Mouse (Mus musculus): ENCODE measurements around the gene D130043K22Rik. TPM values are rescaled to one million over a fixed set of nuclear protein-coding genes. Genes with fewer than 3 reads are reported as not detected.

D130043K22Rik gene
- polyA plus RNA-seq, 1 experiment: 5.6 TPM

DNA sequence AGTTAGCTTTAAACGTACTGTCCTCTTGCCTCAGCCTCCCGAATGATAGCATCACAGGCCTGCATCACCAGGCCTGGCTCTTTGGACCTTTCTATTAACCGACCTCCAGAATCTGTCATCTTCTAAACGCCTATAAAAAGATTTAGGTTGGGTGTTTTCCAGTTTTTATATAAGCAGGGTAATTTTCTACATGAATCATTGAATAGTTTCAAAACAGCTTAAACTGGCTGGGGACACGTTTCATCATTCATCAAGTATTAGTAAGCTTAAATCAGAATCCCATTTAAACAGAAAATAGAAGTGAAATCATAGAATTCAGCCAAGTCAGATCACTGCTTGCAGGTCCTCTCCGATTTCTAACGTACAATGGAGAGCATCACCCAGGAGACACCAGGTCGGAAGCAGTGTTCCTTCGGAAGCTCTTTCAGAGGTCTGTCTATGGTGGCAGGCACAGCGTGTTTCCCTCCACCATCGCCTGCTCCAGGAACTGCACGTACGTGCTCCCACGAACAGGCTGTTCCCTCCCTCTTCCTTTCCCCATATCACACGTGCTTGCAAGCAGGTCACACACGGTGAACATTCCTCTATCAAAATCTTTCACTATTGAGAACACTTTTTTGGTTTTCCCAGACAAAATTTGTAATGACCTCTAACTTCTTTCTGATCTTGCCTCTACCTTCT is 22.1 kb upstream of the D130043K22Rik start:
- DNase-seq: no peak
- WGBS: 85% methylated on average over 16 of the region's 16 CpGs
- Histone ChIP-seq H3K4me1 (ENCODE audit: control insufficient read depth, insufficient read depth, low read length) (peaks cover 7% of the 10 kb centered on the region), H3K4me3 (replicated peaks; ENCODE audit: insufficient read depth, low read depth, low read length) (no peak overlapping the region), H3K27me3 (ENCODE audit: control insufficient read depth, insufficient read depth, low read length) (no peaks in the 10 kb centered on the region), H3K27ac (ENCODE audit: insufficient read depth, low read length) (no peak overlapping the region)
- TF ChIP-seq CTCF (IDR thresholded peaks at IDR 0.05; ENCODE audit: borderline replicate concordance, insufficient read depth, low read depth, low read length) (no peak), POLR2A (IDR thresholded peaks at IDR 0.05; ENCODE audit: borderline replicate concordance, insufficient read depth, low read length) (no peak)

DNA sequence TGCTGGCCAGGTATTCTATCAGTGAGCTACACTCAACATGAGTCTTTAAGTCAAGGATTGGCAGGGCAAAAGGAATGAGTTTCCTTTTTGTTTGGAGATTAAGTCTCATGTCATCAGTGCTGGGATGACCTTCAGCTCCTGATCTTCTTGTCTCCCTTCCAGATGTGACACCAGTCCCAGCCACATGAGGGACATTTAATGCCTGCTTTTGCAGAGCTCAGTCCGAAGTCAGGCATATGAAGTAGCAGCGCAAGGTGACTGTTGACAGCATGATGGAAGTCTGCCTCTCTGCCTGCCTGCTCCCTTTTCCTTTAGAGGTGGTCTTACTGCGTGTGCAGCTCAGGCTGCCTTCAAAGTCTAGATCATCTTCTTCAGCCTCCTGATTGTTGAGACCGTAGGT is 20.3 kb upstream of the D130043K22Rik start:
- H3K27ac ChIP-seq (ENCODE audit: insufficient read depth, low read length): no peak overlapping the region
- no peak for DNase-seq

DNA sequence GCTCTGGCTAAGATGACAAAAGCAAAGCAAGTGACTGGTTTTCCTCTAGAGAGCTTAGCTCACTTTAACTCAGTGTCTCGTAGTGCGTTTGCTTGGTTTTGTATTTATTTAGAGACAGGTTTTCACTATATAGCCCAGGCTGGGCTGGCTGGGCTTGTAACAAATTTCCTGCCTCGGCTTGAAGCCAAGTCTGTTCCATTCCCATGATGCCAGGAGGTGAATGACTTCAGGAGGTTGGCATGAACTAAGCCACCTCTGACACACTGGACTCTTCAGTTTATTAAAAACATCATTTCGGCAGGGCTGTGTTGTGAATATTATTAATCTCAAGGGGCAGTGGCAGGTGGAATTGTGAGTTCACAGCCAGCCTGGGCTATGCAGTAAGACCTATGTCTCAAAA is 19.3 kb upstream of the D130043K22Rik start:
- H3K4me1 ChIP-seq (ENCODE audit: control insufficient read depth, insufficient read depth, low read length): peaks cover 7% of the 10 kb centered on the region
- H3K27ac ChIP-seq (ENCODE audit: insufficient read depth, low read length): no peak overlapping the region
- TF ChIP-seq CTCF (IDR thresholded peaks at IDR 0.05; ENCODE audit: borderline replicate concordance, insufficient read depth, low read depth, low read length): no peak
- H3K4me3 ChIP-seq (replicated peaks; ENCODE audit: insufficient read depth, low read depth, low read length): no peak overlapping the region
- 10% methylated on average over 4 of the region's 4 CpGs for WGBS
- H3K27me3 ChIP-seq (ENCODE audit: control insufficient read depth, insufficient read depth, low read length): no peaks in the 10 kb centered on the region
- DNase-seq: peak; percentile 46 to 58

More for the DNA sequence above, 20.3 kb upstream of the D130043K22Rik start:
- no peak for TF ChIP-seq POLR2A (IDR thresholded peaks at IDR 0.05; ENCODE audit: borderline replicate concordance, insufficient read depth, low read length)
- TF ChIP-seq CTCF (IDR thresholded peaks at IDR 0.05; ENCODE audit: borderline replicate concordance, insufficient read depth, low read depth, low read length): no peak
- H3K4me1 ChIP-seq (ENCODE audit: control insufficient read depth, insufficient read depth, low read length): peaks cover 7% of the 10 kb centered on the region
- H3K4me3 ChIP-seq (replicated peaks; ENCODE audit: insufficient read depth, low read depth, low read length): no peak overlapping the region
- H3K27me3 ChIP-seq (ENCODE audit: control insufficient read depth, insufficient read depth, low read length): no peaks in the 10 kb centered on the region
- WGBS: 97% methylated on average over 4 of the region's 4 CpGs

DNA sequence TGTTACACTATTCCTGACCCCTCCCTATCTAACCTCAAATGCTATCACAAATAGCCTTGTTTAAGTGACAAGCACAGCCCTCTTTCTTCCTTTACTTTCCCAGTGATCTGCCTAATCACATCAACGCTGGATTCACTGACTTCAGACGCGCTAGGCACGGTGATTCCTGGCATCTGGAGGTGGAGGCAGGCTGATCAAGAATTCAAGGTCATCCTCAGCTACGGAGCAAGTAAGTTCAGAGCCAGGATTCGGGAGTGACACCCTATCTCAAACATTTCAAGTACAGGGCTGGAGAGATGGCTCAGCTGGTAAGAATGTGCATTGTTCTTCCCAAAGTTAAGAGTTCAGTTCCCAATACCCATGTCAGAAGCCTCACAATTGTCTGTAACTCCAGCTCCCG is 18.8 kb upstream of the D130043K22Rik start:
- no peaks in the 10 kb centered on the region for H3K27me3 ChIP-seq (ENCODE audit: control insufficient read depth, insufficient read depth, low read length)
- no peak for TF ChIP-seq POLR2A (IDR thresholded peaks at IDR 0.05; ENCODE audit: borderline replicate concordance, insufficient read depth, low read length)
- TF ChIP-seq CTCF (IDR thresholded peaks at IDR 0.05; ENCODE audit: borderline replicate concordance, insufficient read depth, low read depth, low read length): no peak
- no peak for DNase-seq
- peaks cover 7% of the 10 kb centered on the region for H3K4me1 ChIP-seq (ENCODE audit: control insufficient read depth, insufficient read depth, low read length)
- 71% methylated on average over 7 of the region's 7 CpGs for WGBS
- H3K4me3 ChIP-seq (replicated peaks; ENCODE audit: insufficient read depth, low read depth, low read length): no peak overlapping the region
- H3K27ac ChIP-seq (ENCODE audit: insufficient read depth, low read length): no peak overlapping the region

DNA sequence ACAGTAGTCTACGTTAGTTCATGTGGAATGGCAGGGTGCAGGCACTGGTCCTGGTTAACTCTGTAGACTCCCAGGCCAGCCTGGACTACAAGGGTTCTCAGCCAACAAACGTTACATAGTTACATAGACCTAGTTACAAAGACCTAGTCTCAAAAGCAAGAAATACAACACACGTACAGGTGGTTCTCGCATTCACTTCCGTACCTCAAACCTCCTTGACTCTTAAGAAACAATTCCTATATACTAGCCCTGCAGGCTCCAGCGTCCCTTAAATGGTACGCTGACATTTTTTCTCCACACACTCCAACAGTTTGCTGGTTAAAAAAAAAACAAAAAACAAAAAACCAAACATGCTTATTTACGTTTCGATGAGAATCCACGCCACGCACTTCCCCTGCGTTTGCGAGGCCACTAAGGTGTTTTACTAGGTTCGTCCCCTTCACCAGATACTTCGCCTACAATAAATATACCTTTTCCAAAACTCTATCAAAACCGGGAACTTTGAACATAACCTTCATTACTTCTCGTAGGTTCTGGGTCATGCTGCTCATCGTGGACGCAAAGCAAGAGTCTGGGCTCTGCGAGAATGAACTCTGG is 14.1 kb upstream of the D130043K22Rik start:
- Histone ChIP-seq H3K4me1 (ENCODE audit: control insufficient read depth, insufficient read depth, low read length) (peaks cover 2% of the 10 kb centered on the region; the same call in 1 of the 2 replicates), H3K27me3 (ENCODE audit: control insufficient read depth, insufficient read depth, low read length) (no peaks in the 10 kb centered on the region), H3K4me3 (replicated peaks; ENCODE audit: insufficient read depth, low read depth, low read length) (peak overlapping the region; percentile 99), H3K27ac (ENCODE audit: insufficient read depth, low read length) (peak overlapping the region; percentile 84)
- no peak for TF ChIP-seq CTCF (IDR thresholded peaks at IDR 0.05; ENCODE audit: borderline replicate concordance, insufficient read depth, low read depth, low read length)
- TF ChIP-seq POLR2A (IDR thresholded peaks at IDR 0.05; ENCODE audit: borderline replicate concordance, insufficient read depth, low read length): no peak
- WGBS: under 1% methylated on average over 20 of the region's 20 CpGs
- DNase-seq: peak in 1 of 2 experiments; percentile 25

DNA sequence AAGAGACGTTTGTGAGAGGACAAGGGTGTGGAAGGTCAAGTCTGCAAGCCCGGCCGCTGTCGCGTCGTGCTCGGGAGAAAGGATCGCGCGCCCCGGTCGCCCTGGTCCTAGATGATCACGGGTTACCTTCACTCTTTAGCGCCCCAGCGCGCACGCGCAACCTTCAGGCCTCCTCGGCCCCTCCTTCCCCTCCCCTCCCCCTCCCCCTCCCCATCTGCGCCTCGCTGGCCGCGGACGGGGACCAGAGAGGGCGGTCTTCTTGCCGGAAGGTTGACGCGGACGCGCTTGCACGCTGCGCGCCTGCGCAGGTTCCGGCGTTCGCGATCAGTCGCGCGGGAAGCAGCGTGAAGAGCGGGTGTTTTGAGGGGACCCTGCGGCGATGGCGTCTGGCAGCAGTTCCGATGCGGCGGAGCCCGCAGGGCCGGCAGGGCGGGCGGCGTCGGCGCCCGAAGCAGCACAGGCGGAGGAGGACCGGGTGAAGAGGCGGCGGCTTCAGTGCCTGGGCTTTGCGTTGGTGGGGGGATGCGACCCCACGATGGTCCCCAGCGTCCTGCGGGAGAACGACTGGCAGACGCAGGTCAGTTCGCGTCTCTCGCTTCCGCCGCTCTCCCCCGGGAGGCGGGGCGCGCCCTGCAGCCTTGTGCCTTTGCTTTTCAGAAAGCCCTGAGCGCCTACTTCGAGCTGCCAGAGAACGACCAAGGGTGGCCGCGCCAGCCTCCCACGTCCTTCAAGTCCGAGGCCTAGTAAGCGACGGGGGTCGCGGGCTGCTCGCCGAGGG is 13.4 kb upstream of the D130043K22Rik start, which contains the start of the genes Acot13 and Tdp2:
Gene Acot13 (minus strand): TSS at position 188 of the 778 bp plus-strand sequence.
Gene Tdp2 (plus strand): TSS at position 327 of the 778 bp plus-strand sequence.
- DNase-seq: peak; percentile 95 to 97
- under 1% methylated on average over 90 of the region's 90 CpGs for WGBS
- Histone ChIP-seq H3K27me3 (ENCODE audit: control insufficient read depth, insufficient read depth, low read length) (no peaks in the 10 kb centered on the region), H3K4me3 (replicated peaks; ENCODE audit: insufficient read depth, low read depth, low read length) (peak within 1 kb of the TSS; percentile 99), H3K4me1 (ENCODE audit: control insufficient read depth, insufficient read depth, low read length) (peaks cover 2% of the 10 kb centered on the region; the same call in 1 of the 2 replicates), H3K27ac (ENCODE audit: insufficient read depth, low read length) (peak within 1 kb of the TSS; percentile 84)
- TF ChIP-seq CTCF (IDR thresholded peaks at IDR 0.05; ENCODE audit: borderline replicate concordance, insufficient read depth, low read depth, low read length) (no peak), POLR2A (IDR thresholded peaks at IDR 0.05; ENCODE audit: borderline replicate concordance, insufficient read depth, low read length) (peak; percentile 90)

DNA sequence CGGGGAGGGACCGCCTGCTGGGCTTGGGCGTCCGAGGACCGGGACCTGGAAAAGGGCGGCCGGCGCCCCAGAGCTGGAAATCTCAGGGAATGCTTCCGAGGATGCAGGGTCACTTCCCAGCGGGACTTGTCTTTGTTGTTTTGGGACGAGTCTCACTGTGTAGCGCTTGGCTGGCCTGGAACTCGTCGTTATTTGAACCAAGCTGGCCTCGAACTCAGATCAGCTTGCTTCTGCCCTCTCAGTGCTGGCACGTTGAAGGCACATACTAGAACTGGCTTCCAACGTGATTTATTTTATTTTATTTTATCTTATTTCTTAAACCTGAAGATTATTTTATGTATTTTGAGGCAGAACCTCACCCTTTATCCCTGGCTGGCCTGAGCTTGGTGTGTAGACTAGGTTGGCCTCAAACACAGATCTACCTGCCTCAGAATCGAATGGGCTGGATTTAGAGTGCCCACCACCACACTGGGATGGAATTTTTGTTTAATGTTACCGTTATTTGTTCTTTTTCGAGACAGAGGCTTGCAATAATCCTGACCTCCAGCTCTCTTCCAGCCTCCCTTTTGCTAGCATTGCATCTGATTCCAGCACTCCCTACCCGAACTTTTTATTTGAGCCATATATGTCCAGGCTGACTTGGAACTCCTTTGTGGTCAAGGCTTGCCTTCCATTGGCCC is 12.7 kb upstream of the D130043K22Rik start:
- peak overlapping the region; percentile 31 for H3K27ac ChIP-seq (ENCODE audit: insufficient read depth, low read length)
- 2% methylated on average over 21 of the region's 21 CpGs for WGBS
- TF ChIP-seq POLR2A (IDR thresholded peaks at IDR 0.05; ENCODE audit: borderline replicate concordance, insufficient read depth, low read length) (no peak), CTCF (IDR thresholded peaks at IDR 0.05; ENCODE audit: borderline replicate concordance, insufficient read depth, low read depth, low read length) (no peak)

More for the DNA sequence above, 12.7 kb upstream of the D130043K22Rik start:
- DNase-seq: no peak
- H3K27me3 ChIP-seq (ENCODE audit: control insufficient read depth, insufficient read depth, low read length): no peaks in the 10 kb centered on the region
- peaks cover 2% of the 10 kb centered on the region; the same call in 1 of the 2 replicates for H3K4me1 ChIP-seq (ENCODE audit: control insufficient read depth, insufficient read depth, low read length)
- H3K4me3 ChIP-seq (replicated peaks; ENCODE audit: insufficient read depth, low read depth, low read length): peak overlapping the region; percentile 81

Measured in cerebellum, adult 2 months (tissue).